Mouse (Mus musculus): ENCODE data around the gene Runx3.

DNA sequence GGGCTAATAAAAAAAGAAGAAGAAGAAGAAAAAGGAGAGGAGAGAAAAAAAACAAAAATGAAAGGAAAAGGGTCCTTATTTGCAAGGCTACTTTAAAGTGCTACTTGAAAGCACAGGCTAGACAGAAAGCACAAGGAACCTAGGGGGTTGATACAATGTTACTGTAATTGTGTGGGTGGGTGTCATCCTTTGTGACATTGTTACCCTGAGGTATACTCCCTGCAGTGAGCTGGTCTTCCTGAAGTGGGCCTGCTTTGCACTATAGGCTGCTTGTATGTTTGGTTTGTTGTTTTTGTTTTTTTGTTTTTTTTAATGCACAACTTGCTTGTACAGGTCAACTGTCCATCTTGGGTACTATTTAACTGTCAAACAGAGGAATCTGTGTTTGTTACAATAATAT lies 57.1 kb downstream of the Runx3 start:
- no peak for TF ChIP-seq CTCF (conservative IDR thresholded peaks at IDR 0.05; ENCODE audit: insufficient read depth, insufficient read length, low read depth, low read length)
- no peak for TF ChIP-seq POLR2A (IDR thresholded peaks at IDR 0.05; ENCODE audit: low read depth, low read length)

All from kidney, adult 2 months (tissue).